Mouse (Mus musculus): Measurements from ENCODE around the gene Asxl2. TPM values are rescaled to one million over a fixed set of nuclear protein-coding genes. Genes with fewer than 3 reads are reported as not detected.
A peak's percentile ranks its signal among the peaks of the same experiment; 100 is the strongest.
"Not testable (repeated sequence)": the region's sequence is repeated elsewhere in the genome, so short reads cannot be mapped to it uniquely, and the experiment has no call there.

The Asxl2 gene
- polyA plus RNA-seq, 1 experiment: 42.1 TPM

GRCm38 (mm10) chr12:3391276-3391675 is 35.4 kb upstream of the Asxl2 start:
- TF ChIP-seq POLR2A (IDR thresholded peaks at IDR 0.05; ENCODE audit: borderline replicate concordance, low read depth, low read length) (no peak), CTCF (IDR thresholded peaks at IDR 0.05; ENCODE audit: low read depth, low read length) (no peak)
- peak overlapping the region; percentile 98 for H3K27ac ChIP-seq (ENCODE audit: insufficient read depth, low read depth, low read length)

GRCm38 (mm10) chr12:3393140-3393539 is 33.5 kb upstream of the Asxl2 start:
- H3K27ac ChIP-seq (ENCODE audit: insufficient read depth, low read depth, low read length): no peak overlapping the region
- H3K4me3 ChIP-seq (ENCODE audit: insufficient read depth, low read length): no peak overlapping the region
- peaks cover 25% of the 10 kb centered on the region for H3K4me1 ChIP-seq (ENCODE audit: control insufficient read depth, insufficient read depth, low read length)
- TF ChIP-seq POLR2A (IDR thresholded peaks at IDR 0.05; ENCODE audit: borderline replicate concordance, low read depth, low read length): no peak
- TF ChIP-seq CTCF (IDR thresholded peaks at IDR 0.05; ENCODE audit: low read depth, low read length): no peak

More at GRCm38 (mm10) chr12:3391276-3391675, 35.4 kb upstream of the Asxl2 start:
- Histone ChIP-seq H3K4me3 (ENCODE audit: insufficient read depth, low read length) (peak overlapping the region; percentile 35), H3K4me1 (ENCODE audit: control insufficient read depth, insufficient read depth, low read length) (peaks cover 25% of the 10 kb centered on the region)

- H3K4me1 ChIP-seq (ENCODE audit: control insufficient read depth, insufficient read depth, low read length): peaks cover 5% of the 10 kb centered on the region
- no peak overlapping the region for H3K27ac ChIP-seq (ENCODE audit: insufficient read depth, low read depth, low read length)
- no peak for TF ChIP-seq CTCF (IDR thresholded peaks at IDR 0.05; ENCODE audit: low read depth, low read length)
- TF ChIP-seq POLR2A (IDR thresholded peaks at IDR 0.05; ENCODE audit: borderline replicate concordance, low read depth, low read length): no peak
- no peak overlapping the region for H3K4me3 ChIP-seq (ENCODE audit: insufficient read depth, low read length)
Measured at GRCm38 (mm10) chr12:3396931-3397330, 29.7 kb upstream of the Asxl2 start.

- not testable (repeated sequence) for H3K4me1 ChIP-seq (ENCODE audit: control insufficient read depth, insufficient read depth, low read length); H3K27ac ChIP-seq (ENCODE audit: insufficient read depth, low read depth, low read length); H3K4me3 ChIP-seq (ENCODE audit: insufficient read depth, low read length)
Measured at GRCm38 (mm10) chr12:3405662-3406061, 21.0 kb upstream of the Asxl2 start.

GRCm38 (mm10) chr12:3406585-3406984 is 20.1 kb upstream of the Asxl2 start:
- Histone ChIP-seq H3K27ac (ENCODE audit: insufficient read depth, low read depth, low read length) (no peak overlapping the region), H3K4me1 (ENCODE audit: control insufficient read depth, insufficient read depth, low read length) (0 out of 2 replicates have a peak, but pooled peaks cover 2% of the 10 kb centered on the region), H3K4me3 (ENCODE audit: insufficient read depth, low read length) (no peak overlapping the region)
- no peak for TF ChIP-seq POLR2A (IDR thresholded peaks at IDR 0.05; ENCODE audit: borderline replicate concordance, low read depth, low read length)
- TF ChIP-seq CTCF (IDR thresholded peaks at IDR 0.05; ENCODE audit: low read depth, low read length): no peak

- Histone ChIP-seq H3K4me1 (ENCODE audit: control insufficient read depth, insufficient read depth, low read length) (peaks cover 26% of the 10 kb centered on the region), H3K4me3 (ENCODE audit: insufficient read depth, low read length) (no peak overlapping the region), H3K27ac (ENCODE audit: insufficient read depth, low read depth, low read length) (no peak overlapping the region)
- TF ChIP-seq CTCF (IDR thresholded peaks at IDR 0.05; ENCODE audit: low read depth, low read length): no peak
- no peak for TF ChIP-seq POLR2A (IDR thresholded peaks at IDR 0.05; ENCODE audit: borderline replicate concordance, low read depth, low read length)
Measured at GRCm38 (mm10) chr12:3414956-3415355, 11.7 kb upstream of the Asxl2 start.

- TF ChIP-seq CTCF (IDR thresholded peaks at IDR 0.05; ENCODE audit: low read depth, low read length) (no peak), POLR2A (IDR thresholded peaks at IDR 0.05; ENCODE audit: borderline replicate concordance, low read depth, low read length) (no peak)
- Histone ChIP-seq H3K27ac (ENCODE audit: insufficient read depth, low read depth, low read length) (peak overlapping the region; percentile 98), H3K4me3 (ENCODE audit: insufficient read depth, low read length) (no peak overlapping the region), H3K4me1 (ENCODE audit: control insufficient read depth, insufficient read depth, low read length) (peaks cover 49% of the 10 kb centered on the region)
Measured at GRCm38 (mm10) chr12:3418761-3419160, 7.9 kb upstream of the Asxl2 start.

- TF ChIP-seq CTCF (IDR thresholded peaks at IDR 0.05; ENCODE audit: low read depth, low read length): no peak
- TF ChIP-seq POLR2A (IDR thresholded peaks at IDR 0.05; ENCODE audit: borderline replicate concordance, low read depth, low read length): no peak
- Histone ChIP-seq H3K4me1 (ENCODE audit: control insufficient read depth, insufficient read depth, low read length) (peaks cover 58% of the 10 kb centered on the region), H3K27ac (ENCODE audit: insufficient read depth, low read depth, low read length) (peak overlapping the region; percentile 98), H3K4me3 (ENCODE audit: insufficient read depth, low read length) (no peak overlapping the region)
Measured at GRCm38 (mm10) chr12:3420519-3420918, 6.1 kb upstream of the Asxl2 start.

- H3K4me3 ChIP-seq (ENCODE audit: insufficient read depth, low read length): no peak overlapping the region
- no peak for TF ChIP-seq POLR2A (IDR thresholded peaks at IDR 0.05; ENCODE audit: borderline replicate concordance, low read depth, low read length)
- no peak for TF ChIP-seq CTCF (IDR thresholded peaks at IDR 0.05; ENCODE audit: low read depth, low read length)
Measured at GRCm38 (mm10) chr12:3422786-3423185, 3.9 kb upstream of the Asxl2 start.

GRCm38 (mm10) chr12:3424179-3424578 is 2.5 kb upstream of the Asxl2 start:
- Histone ChIP-seq H3K4me1 (ENCODE audit: control insufficient read depth, insufficient read depth, low read length) (peaks cover 45% of the 10 kb centered on the region), H3K4me3 (ENCODE audit: insufficient read depth, low read length) (peak overlapping the region; percentile 0; the same call in 1 of the 2 replicates), H3K27ac (ENCODE audit: insufficient read depth, low read depth, low read length) (peak overlapping the region; percentile 93)
- TF ChIP-seq POLR2A (IDR thresholded peaks at IDR 0.05; ENCODE audit: borderline replicate concordance, low read depth, low read length) (no peak), CTCF (IDR thresholded peaks at IDR 0.05; ENCODE audit: low read depth, low read length) (no peak)

More at GRCm38 (mm10) chr12:3422786-3423185, 3.9 kb upstream of the Asxl2 start:
- peaks cover 54% of the 10 kb centered on the region for H3K4me1 ChIP-seq (ENCODE audit: control insufficient read depth, insufficient read depth, low read length)
- peak overlapping the region; percentile 93 for H3K27ac ChIP-seq (ENCODE audit: insufficient read depth, low read depth, low read length)
